Mouse (Mus musculus): Measurements from ENCODE around the gene Myom3.
A peak's percentile ranks its signal among the peaks of the same experiment; 100 is the strongest.

The Myom3 gene

GRCm38 (mm10) chr4:135761569-135761968 lies 2.1 kb downstream of the Myom3 start:
- DNase-seq: no peak

GRCm38 (mm10) chr4:135762251-135762906 lies 2.9 kb downstream of the Myom3 start:
- DNase-seq: peak; percentile 60 to 75

GRCm38 (mm10) chr4:135764700-135765099 lies 5.2 kb downstream of the Myom3 start:
- DNase-seq: no peak

- no peak for DNase-seq
These were observed 6.2 kb downstream of the Myom3 start for GRCm38 (mm10) chr4:135765707-135766106.

- DNase-seq: no peak
These were observed 7.5 kb downstream of the Myom3 start for GRCm38 (mm10) chr4:135766976-135767375.

GRCm38 (mm10) chr4:135768572-135769526 lies 9.3 kb downstream of the Myom3 start:
- DNase-seq: peak; percentile 23 to 30

GRCm38 (mm10) chr4:135770611-135771305 lies 11.2 kb downstream of the Myom3 start:
- no peak for DNase-seq

GRCm38 (mm10) chr4:135771592-135771991 lies 12.1 kb downstream of the Myom3 start:
- no peak for DNase-seq

GRCm38 (mm10) chr4:135772671-135773070 lies 13.2 kb downstream of the Myom3 start:
- no peak for DNase-seq

GRCm38 (mm10) chr4:135774496-135774895 lies 15.0 kb downstream of the Myom3 start:
- DNase-seq: no peak

GRCm38 (mm10) chr4:135776850-135777249 lies 17.3 kb downstream of the Myom3 start:
- DNase-seq: no peak

GRCm38 (mm10) chr4:135779661-135780060 lies 20.1 kb downstream of the Myom3 start:
- DNase-seq: no peak

- DNase-seq: no peak
These were observed 20.7 kb downstream of the Myom3 start for GRCm38 (mm10) chr4:135780255-135780654.

- no peak for DNase-seq
These were observed 21.8 kb downstream of the Myom3 start for GRCm38 (mm10) chr4:135781304-135781703.

- DNase-seq: no peak
These were observed 27.1 kb downstream of the Myom3 start for GRCm38 (mm10) chr4:135786581-135786980.

- DNase-seq: no peak
These were observed 27.8 kb downstream of the Myom3 start for GRCm38 (mm10) chr4:135787271-135787670.

- DNase-seq: no peak
These were observed 29.6 kb downstream of the Myom3 start for GRCm38 (mm10) chr4:135789135-135789534.

- DNase-seq: no peak
These were observed 33.3 kb downstream of the Myom3 start for GRCm38 (mm10) chr4:135792821-135793220.

- DNase-seq: peak; percentile 87 to 91
These were observed 38.4 kb downstream of the Myom3 start for GRCm38 (mm10) chr4:135797931-135798330.

- DNase-seq: peak; percentile 86 to 89
These were observed 42.0 kb downstream of the Myom3 start for GRCm38 (mm10) chr4:135801543-135801942.

GRCm38 (mm10) chr4:135803299-135803698 lies 43.8 kb downstream of the Myom3 start:
- no peak for DNase-seq

- no peak for DNase-seq
These were observed 44.7 kb downstream of the Myom3 start for GRCm38 (mm10) chr4:135804169-135804568.

- no peak for DNase-seq
These were observed 55.4 kb downstream of the Myom3 start for GRCm38 (mm10) chr4:135814896-135815295.

All from lung, adult 18-20 months (tissue).